Mouse (Mus musculus) midbrain, embryonic 12.5 days (tissue): Measurements from ENCODE around the gene Csrnp1. TPM values are rescaled to one million over a fixed set of nuclear protein-coding genes. Genes with fewer than 3 reads are reported as not detected.

Source experiments
- ATAC-seq: fragments of 200-750 bp; cut with Nextera tagmentation; 2 replicates; pipeline ENCODE4 v1.8.0; 2017; ENCODE audit warnings: low read depth, moderate TSS enrichment, moderate library complexity; ENCODE audit not compliant: low FRiP score
- H3K27ac ChIP-seq: fragments of 300-500 bp; sonication (generic); replicated peaks from 2 replicates; pipeline ENCODE4 v1.5.1; 2016; ENCODE audit warnings: mild to moderate bottlenecking
- H3K27me3 ChIP-seq: fragments of 300-500 bp; sonication (generic); 2 replicates; pipeline ENCODE4 v1.6.1; 2016; ENCODE audit warnings: mild to moderate bottlenecking
- H3K36me3 ChIP-seq: fragments of 300-500 bp; sonication (generic); 2 replicates; pipeline ENCODE4 v1.6.1; 2016
- H3K4me1 ChIP-seq: fragments of 300-500 bp; sonication (generic); 2 replicates; pipeline ENCODE4 v1.6.1; 2016
- H3K4me2 ChIP-seq: fragments of 300-500 bp; sonication (generic); replicated peaks from 2 replicates; pipeline ENCODE4 v1.6.1; 2016; ENCODE audit warnings: mild to moderate bottlenecking, moderate library complexity
- H3K4me3 ChIP-seq: fragments of 300-500 bp; sonication (generic); 2 replicates; pipeline ENCODE4 v1.5.1; 2016; ENCODE audit warnings: mild to moderate bottlenecking
- H3K9ac ChIP-seq: fragments of 300-500 bp; sonication (generic); replicated peaks from 2 replicates; pipeline ENCODE4 v1.6.1; 2016; ENCODE audit warnings: mild to moderate bottlenecking, moderate library complexity
- H3K9me3 ChIP-seq: fragments of 300-500 bp; sonication (generic); 2 replicates; pipeline ENCODE4 v1.6.1; 2016; ENCODE audit warnings: mild to moderate bottlenecking
- WGBS: fragments of 180-500 bp; shearing (Covaris S2); methylation state at CpG from one replicate; pipeline ENCODE4 v1.1.7; 2016; 5-methylcytosine and 5-hydroxymethylcytosine counted together
- polyA plus RNA-seq: library from polyadenylated mRNA; unstranded; fragments of >200 nt; fragmentation: Nextera tagmentation; extraction: Ambion mirVana; gene quantifications from 2 replicates; pipeline ENCODE4 v1.2.1, GENCODE M21; 2016

Gene Csrnp1
- polyA plus RNA-seq, 1 experiment from 2014 or later = 1.5 TPM

DNA sequence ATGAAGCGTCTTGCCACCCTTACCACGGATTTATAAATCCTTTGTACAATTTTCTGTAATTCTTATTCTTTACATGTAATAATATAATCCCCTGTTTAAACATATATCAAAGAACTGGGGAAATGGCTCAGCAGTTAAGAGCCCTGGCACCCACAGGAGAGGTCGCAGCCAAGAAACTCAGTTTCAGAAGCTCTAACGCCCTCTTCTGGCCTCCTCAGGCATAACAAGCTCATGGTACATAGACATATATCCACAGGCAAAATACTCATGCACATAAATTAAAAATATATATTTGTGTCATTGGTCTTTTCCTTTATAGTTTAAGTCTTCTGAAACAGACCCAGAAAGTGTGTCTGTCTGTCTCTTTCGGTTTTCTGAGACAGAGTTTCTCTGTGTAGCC is 9.8 kb downstream of the Csrnp1 start:
- H3K27me3 ChIP-seq = no peaks in the 10 kb centered on the region
- ATAC-seq = no peak
- H3K4me2 ChIP-seq = no peak overlapping the region
- H3K4me3 ChIP-seq = no peak overlapping the region
- H3K4me1 ChIP-seq = peaks cover 18% of the 10 kb centered on the region; the same call in 1 of the 2 replicates
- no peaks in the 10 kb centered on the region for H3K36me3 ChIP-seq
- no peak overlapping the region for H3K9ac ChIP-seq
- no peaks in the 10 kb centered on the region for H3K9me3 ChIP-seq
- 82% methylated on average over 5 of the region's 5 CpGs for WGBS
- no peak overlapping the region for H3K27ac ChIP-seq

DNA sequence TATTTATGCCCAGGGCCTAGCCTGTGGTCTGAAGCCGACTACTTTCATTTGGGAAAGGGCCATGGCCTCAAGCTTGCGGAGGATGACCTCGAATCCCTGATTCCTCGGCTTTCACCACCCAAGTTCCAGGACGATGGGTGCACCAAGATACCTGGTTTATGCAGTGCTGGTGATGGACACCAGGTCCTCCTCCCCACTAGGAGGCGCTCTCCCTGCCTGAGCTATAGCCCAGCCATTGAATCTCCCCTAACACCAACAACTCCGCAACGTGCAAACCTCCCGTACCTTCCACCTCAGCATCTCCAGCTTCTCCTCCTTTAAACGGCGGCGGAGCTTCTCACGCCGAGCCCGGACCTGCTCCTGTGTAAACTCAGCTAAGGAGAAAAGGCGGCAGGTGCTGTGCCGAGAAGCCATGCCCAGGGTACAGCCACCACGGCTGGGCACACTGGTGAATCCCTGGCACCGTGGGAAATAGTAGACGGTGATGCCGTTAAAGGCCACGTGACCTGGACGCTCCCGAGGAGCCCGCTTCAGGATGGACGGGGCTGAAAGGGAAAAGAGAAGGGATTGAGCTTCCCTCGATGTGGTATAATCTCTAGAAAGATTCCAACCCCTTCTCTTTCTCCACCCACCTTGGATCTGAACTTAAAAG is 10.5 kb downstream of the Csrnp1 start:
- Histone ChIP-seq H3K4me3 (no peak overlapping the region), H3K36me3 (no peaks in the 10 kb centered on the region), H3K9me3 (no peaks in the 10 kb centered on the region), H3K4me2 (no peak overlapping the region), H3K27ac (no peak overlapping the region), H3K4me1 (peaks cover 18% of the 10 kb centered on the region; the same call in 1 of the 2 replicates), H3K27me3 (no peaks in the 10 kb centered on the region), H3K9ac (no peak overlapping the region)
- WGBS = 92% methylated on average over 27 of the region's 27 CpGs
- ATAC-seq = no peak

DNA sequence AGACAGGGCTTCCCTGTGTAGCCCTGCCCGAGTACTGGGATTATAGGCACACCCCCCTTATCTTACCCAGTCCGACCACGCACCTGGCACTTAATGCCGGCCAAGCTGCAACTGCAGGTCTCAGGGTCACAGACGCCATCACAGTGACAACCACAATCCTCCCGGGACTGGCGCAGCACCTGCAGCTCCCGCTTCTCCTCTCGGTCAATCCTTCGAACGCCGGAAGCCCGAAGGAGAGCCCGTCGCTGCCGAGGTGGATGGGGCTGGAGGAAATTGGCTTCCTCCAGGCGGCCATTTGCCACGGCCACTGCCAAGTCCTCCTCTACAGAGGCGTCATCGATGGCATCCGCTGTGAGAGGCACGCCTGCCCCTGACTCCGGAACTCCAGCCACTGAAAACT is 11.2 kb downstream of the Csrnp1 start:
- H3K27ac ChIP-seq = no peak overlapping the region
- no peaks in the 10 kb centered on the region for H3K9me3 ChIP-seq
- no peak overlapping the region for H3K4me3 ChIP-seq
- 95% methylated on average over 23 of the region's 23 CpGs for WGBS
- no peaks in the 10 kb centered on the region for H3K27me3 ChIP-seq
- no peaks in the 10 kb centered on the region for H3K36me3 ChIP-seq
- ATAC-seq = no peak
- no peak overlapping the region for H3K9ac ChIP-seq
- peaks cover 13% of the 10 kb centered on the region; the same call in 1 of the 2 replicates for H3K4me1 ChIP-seq
- H3K4me2 ChIP-seq = no peak overlapping the region

DNA sequence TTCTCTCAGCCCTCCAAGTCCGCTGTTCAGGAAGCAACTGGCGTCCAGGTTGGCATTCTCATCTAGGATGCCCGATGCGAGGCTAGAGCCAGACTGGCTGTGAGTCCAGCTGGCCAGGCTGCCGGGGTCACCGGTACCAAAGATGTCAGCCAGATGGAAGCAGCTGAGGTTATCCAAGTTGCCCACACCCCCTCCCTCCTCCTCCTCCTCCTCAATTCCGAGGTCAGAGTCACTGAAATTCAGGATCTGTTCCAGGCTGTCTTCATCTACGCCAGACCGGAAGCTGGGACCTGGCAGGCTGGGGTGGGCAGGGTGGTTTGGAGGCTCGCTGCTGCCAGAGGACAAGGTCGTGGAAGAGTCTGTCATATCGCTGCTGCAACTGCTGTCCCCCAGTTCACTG is 11.9 kb downstream of the Csrnp1 start:
- H3K4me1 ChIP-seq = peaks cover 7% of the 10 kb centered on the region; the same call in 1 of the 2 replicates
- no peak overlapping the region for H3K9ac ChIP-seq
- no peak overlapping the region for H3K4me2 ChIP-seq
- no peak overlapping the region for H3K27ac ChIP-seq
- ATAC-seq = no peak
- no peaks in the 10 kb centered on the region for H3K36me3 ChIP-seq
- WGBS = 92% methylated on average over 12 of the region's 12 CpGs
- H3K4me3 ChIP-seq = no peak overlapping the region
- H3K9me3 ChIP-seq = no peaks in the 10 kb centered on the region
- H3K27me3 ChIP-seq = 0 out of 2 replicates have a peak, but pooled peaks cover 2% of the 10 kb centered on the region

DNA sequence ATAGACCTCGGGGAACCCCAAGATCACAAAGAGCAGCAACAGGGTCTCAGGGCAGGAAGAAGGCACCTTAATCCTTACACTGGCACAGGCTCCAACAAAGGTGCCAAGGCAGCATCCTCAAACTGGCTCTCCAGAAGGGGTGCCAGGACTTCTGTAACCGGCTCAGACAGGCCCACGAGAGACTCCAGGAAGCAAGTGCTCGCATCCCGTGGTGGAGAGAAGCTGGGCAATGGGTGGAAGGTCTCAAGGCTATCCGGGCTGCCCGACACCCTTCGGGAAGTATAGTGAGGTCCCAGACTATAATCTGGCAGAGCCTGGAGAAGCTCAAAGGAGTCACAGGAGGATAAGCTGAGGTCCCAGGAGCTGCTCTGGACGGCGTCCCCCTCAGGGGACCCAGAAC is 12.3 kb downstream of the Csrnp1 start:
- WGBS = 92% methylated on average over 10 of the region's 10 CpGs
- H3K36me3 ChIP-seq = no peaks in the 10 kb centered on the region
- ATAC-seq = no peak
- peaks cover 3% of the 10 kb centered on the region; the same call in 1 of the 2 replicates for H3K4me1 ChIP-seq
- H3K9ac ChIP-seq = no peak overlapping the region
- H3K9me3 ChIP-seq = no peaks in the 10 kb centered on the region
- H3K4me3 ChIP-seq = no peak overlapping the region
- no peak overlapping the region for H3K27ac ChIP-seq
- 0 out of 2 replicates have a peak, but pooled peaks cover 5% of the 10 kb centered on the region for H3K27me3 ChIP-seq
- no peak overlapping the region for H3K4me2 ChIP-seq

DNA sequence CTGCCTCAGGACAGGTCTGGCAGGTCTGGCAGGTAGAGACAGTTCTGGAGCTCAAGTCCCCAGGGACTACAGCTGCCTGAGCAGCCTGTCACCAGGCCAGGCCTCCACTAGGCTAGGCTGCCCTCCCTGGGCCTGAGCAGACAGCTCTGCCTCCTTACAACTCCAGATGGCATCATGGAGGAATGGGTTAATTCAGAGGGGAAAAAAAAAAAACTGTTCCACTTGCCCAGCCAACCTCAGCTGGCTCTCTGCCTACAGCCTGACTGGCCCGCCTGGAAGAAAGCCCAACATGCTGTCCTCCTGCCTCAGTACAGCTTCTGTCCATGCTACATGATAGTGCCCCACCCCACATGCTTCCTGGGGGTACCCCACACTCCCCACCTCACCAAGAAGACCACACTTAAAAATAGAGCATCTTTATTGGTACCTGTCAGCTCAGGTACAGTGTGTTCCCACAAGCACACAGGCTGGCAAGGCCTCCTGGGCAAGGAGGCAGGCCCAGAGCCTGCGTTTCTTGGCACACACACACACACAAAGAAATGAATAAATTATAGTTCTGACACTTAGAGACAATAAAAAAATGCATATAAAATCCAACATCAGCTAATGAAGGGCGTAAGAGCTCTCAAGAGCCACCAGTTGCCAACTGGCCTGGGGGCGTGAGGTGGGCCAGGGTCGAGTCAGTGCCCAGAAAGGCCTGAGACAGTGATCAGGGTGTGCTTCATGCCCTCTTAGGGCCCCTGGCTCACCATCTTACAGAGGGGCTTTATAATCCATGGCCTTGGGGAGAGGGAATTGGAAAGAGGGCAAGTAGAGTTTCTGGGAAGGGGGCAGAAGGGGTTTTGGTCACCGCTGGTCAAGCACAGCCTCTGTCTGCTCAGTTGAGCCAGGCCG is 13.4 kb downstream of the Csrnp1 start:
- 88% methylated on average over 7 of the region's 7 CpGs for WGBS
- H3K9ac ChIP-seq = no peak overlapping the region
- ATAC-seq = no peak
- no peak overlapping the region for H3K4me3 ChIP-seq
- H3K27me3 ChIP-seq = 0 out of 2 replicates have a peak, but pooled peaks cover 5% of the 10 kb centered on the region
- no peak overlapping the region for H3K4me2 ChIP-seq
- H3K27ac ChIP-seq = no peak overlapping the region
- no peaks in the 10 kb centered on the region for H3K36me3 ChIP-seq
- H3K9me3 ChIP-seq = no peaks in the 10 kb centered on the region
- no peaks in the 10 kb centered on the region for H3K4me1 ChIP-seq

DNA sequence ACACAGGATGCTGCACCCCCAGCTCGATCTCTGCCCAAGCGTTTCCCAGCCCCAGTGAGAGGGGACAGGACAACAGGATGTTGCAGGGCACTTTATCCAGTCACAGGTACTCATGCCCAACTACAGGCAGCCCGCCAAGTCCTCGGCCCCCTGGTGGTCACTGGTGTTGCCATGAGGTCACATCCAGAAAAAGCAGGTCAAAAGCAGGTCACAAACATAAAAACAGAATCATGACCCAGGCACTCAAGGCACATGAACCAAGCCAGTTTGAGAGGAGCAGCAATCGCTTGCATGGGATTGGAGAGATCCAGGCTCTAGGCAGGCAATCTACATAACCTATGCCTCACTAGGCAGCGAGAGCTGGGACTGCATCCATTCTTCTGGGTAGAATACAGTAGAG is 14.2 kb downstream of the Csrnp1 start:
- Histone ChIP-seq H3K9ac (no peak overlapping the region), H3K9me3 (no peaks in the 10 kb centered on the region), H3K27me3 (0 out of 2 replicates have a peak, but pooled peaks cover 5% of the 10 kb centered on the region), H3K4me1 (no peaks in the 10 kb centered on the region), H3K4me2 (no peak overlapping the region), H3K4me3 (no peak overlapping the region), H3K27ac (no peak overlapping the region), H3K36me3 (no peaks in the 10 kb centered on the region)
- ATAC-seq = no peak
- WGBS = 54% methylated on average over 6 of the region's 6 CpGs

DNA sequence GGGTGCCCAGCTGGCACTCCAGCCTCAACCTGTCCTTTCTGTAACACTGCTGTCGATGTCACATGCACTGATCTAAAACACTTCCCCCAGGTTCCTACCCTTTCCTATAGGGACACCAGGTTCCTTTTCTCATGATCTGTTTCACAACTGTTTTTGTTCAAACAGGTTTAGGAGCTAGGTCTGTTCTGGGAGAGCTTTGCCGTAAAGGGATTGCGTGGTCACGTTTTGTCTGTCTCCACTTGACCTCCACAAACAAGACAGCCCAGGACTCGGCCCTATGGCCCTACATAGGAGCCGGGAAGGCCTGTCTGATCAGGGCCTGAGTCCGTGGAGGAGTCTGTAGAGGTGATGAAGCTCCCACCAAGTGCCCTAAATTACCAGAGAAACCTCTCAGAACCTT is 14.6 kb downstream of the Csrnp1 start:
- Histone ChIP-seq H3K9me3 (no peaks in the 10 kb centered on the region), H3K27ac (no peak overlapping the region), H3K4me1 (no peaks in the 10 kb centered on the region), H3K27me3 (0 out of 2 replicates have a peak, but pooled peaks cover 5% of the 10 kb centered on the region), H3K4me3 (no peak overlapping the region), H3K36me3 (no peaks in the 10 kb centered on the region), H3K9ac (no peak overlapping the region), H3K4me2 (no peak overlapping the region)
- ATAC-seq = no peak
- 85% methylated on average over 7 of the region's 7 CpGs for WGBS

DNA sequence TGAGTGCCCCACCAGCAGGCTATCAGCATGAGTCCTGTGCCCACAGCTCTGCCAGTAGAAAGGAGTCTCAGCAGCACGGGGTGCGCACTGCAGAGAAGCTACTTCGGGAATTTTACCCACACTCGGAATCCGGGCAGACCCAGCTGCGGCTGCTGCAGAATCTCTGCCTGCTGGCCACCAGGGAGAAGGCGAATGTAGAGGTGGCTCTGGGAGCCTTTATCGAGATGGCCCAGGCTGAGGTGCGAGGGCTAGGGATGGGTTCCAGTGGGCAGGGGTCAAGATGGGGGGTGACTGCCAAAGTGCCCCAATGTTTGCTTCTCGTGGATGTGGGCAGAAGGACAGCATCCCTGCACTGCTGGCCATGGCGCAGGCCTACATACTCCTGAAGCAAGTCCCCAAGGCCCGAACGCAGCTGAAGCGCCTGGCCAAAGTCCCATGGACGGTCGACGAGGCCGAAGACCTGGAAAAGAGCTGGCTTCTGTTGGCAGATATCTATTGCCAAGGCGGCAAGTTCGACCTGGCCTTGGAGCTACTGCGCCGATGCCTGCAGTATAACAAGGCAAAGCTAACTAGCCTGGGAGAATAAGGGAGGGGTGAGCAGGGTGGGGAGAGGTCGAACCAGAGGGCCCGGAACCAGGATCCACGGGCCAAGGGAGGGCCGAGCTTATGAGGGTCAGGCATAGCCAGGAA is 18.1 kb downstream of the Csrnp1 start:
- Histone ChIP-seq H3K36me3 (no peaks in the 10 kb centered on the region), H3K27me3 (peaks cover 12% of the 10 kb centered on the region; the same call in 1 of the 2 replicates), H3K4me2 (no peak overlapping the region), H3K9ac (no peak overlapping the region), H3K27ac (no peak overlapping the region), H3K9me3 (no peaks in the 10 kb centered on the region), H3K4me3 (no peak overlapping the region), H3K4me1 (peaks cover 5% of the 10 kb centered on the region)
- ATAC-seq = no peak
- WGBS = 91% methylated on average over 26 of the region's 26 CpGs

DNA sequence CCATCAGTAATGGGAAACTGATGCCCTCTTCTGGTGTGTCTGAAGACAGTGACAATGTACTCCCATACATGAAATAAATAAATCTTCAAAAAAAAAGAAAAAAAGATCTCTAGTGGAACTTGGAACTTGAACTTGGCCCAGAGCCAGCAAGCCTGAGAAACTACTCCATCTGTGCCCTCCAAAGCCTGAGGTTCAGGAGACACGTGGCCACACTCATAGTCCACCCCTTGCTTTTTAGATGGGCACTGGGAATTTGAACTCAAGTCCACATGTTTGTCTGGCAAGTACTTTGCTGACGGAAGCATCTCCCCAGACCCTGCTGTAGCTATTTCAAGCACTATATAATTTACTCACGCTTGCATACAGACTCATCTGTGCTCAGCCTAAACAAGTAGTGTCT is 19.3 kb downstream of the Csrnp1 start:
- Histone ChIP-seq H3K4me1 (peaks cover 5% of the 10 kb centered on the region), H3K4me3 (no peak overlapping the region), H3K27me3 (peaks cover 20% of the 10 kb centered on the region; the same call in 1 of the 2 replicates), H3K9me3 (no peaks in the 10 kb centered on the region), H3K36me3 (no peaks in the 10 kb centered on the region), H3K27ac (no peak overlapping the region), H3K9ac (no peak overlapping the region), H3K4me2 (no peak overlapping the region)
- WGBS = 78% methylated on average over 3 of the region's 3 CpGs
- no peak for ATAC-seq

DNA sequence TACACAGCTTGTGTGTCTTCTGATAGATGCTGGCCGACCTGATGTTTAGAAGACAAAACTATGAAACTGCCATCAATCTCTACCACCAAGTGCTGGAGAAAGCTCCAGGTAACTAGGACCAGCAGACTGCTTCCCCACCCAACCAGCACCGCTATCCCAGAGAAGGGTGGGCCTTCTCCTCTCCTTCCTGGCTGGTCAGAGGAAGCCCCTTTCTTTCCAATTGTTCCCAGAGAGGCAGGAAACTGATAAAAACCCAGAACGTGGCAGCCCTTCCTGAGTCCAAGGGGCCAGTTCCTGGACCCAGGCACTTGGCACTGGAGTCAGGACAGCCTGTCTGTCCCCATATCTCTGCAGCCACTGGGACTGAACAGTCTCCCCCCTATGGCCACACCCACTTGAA is 20.3 kb downstream of the Csrnp1 start:
- Histone ChIP-seq H3K4me2 (no peak overlapping the region), H3K4me3 (no peak overlapping the region), H3K36me3 (no peaks in the 10 kb centered on the region), H3K27ac (no peak overlapping the region), H3K4me1 (peaks cover 5% of the 10 kb centered on the region), H3K9me3 (no peaks in the 10 kb centered on the region), H3K27me3 (peaks cover 20% of the 10 kb centered on the region; the same call in 1 of the 2 replicates), H3K9ac (no peak overlapping the region)
- ATAC-seq = no peak
- 84% methylated on average over 3 of the region's 3 CpGs for WGBS
